Mouse (Mus musculus): ENCODE data around the gene Gsn. TPM values are rescaled to one million over a fixed set of nuclear protein-coding genes. Genes with fewer than 3 reads are reported as not detected.

Gene Gsn
- polyA plus RNA-seq, 1 experiment = 451 TPM

DNA sequence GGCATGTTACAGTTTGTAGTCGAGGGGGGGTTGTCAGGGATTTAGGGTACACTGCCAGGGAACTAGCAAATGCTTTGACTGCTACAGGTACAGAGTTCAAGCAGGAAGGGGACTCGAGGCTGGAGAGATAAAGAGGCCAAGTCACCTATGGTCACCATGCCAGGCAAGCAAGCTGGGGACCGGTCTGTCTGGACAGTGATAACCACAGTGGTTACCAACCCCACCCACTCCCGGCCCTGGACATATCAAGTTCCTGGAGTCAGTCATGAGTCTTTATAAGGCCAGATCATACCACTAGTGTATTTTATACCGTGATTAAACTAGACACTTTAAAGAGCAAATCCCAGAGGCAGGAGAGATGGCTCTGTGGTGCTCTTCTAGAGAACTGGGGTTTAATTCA, 8.4 kb upstream of the Gsn start:
- no peak for TF ChIP-seq CTCF (IDR thresholded peaks at IDR 0.05; ENCODE audit: borderline replicate concordance, insufficient read depth, low read length)
- no peak for TF ChIP-seq POLR2A (IDR thresholded peaks at IDR 0.05; ENCODE audit: low read depth, low read length)
- Histone ChIP-seq H3K4me3 (ENCODE audit: insufficient read depth, low read length) (no peak overlapping the region), H3K27ac (ENCODE audit: insufficient read depth, low read length) (no peak overlapping the region), H3K4me1 (ENCODE audit: control insufficient read depth, insufficient read depth, low read length) (no peaks in the 10 kb centered on the region)

DNA sequence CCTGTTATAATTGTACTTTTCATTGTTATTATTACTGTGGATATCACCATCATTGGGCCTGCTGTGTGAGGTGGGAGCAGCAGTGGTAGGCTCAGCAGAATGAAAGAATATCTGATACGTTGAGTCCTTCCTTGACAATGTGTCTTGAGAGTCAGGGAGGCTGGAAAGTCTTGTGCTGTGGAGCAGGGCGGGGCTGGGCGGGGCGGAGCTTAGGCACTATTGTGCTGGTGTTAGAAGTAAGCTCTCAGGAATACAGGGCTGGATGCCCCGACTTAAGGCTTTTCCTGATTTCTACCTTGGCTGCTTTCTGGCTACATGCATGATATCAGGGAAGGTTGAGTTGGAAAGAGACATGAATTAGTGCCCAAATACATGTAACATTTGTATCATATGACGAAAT, 3.4 kb upstream of the Gsn start:
- Histone ChIP-seq H3K27ac (ENCODE audit: insufficient read depth, low read length) (no peak overlapping the region), H3K4me1 (ENCODE audit: control insufficient read depth, insufficient read depth, low read length) (peaks cover 7% of the 10 kb centered on the region; the same call in 1 of the 2 replicates), H3K4me3 (ENCODE audit: insufficient read depth, low read length) (no peak overlapping the region)
- TF ChIP-seq POLR2A (IDR thresholded peaks at IDR 0.05; ENCODE audit: low read depth, low read length) (no peak), CTCF (IDR thresholded peaks at IDR 0.05; ENCODE audit: borderline replicate concordance, insufficient read depth, low read length) (no peak)

DNA sequence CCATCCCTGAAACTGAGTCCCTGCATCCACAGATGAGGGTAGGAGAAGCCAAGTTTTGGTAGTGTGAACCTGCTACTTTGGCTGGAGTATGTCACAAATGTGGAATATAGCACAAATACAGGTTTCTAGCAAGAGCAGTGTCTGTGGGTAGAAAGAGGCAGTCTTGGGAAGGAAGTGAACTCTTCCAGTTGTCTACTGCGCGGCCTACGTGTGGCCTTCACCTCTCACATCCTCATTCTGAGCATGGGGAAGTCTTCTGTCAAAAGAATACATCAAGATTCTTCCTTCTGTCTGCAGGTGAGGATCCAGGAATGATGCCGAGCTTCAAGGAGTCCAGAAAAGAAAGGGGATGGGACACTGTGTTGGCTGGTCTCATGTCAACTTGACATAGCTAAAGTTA, 2.4 kb upstream of the Gsn start:
- no peak for TF ChIP-seq POLR2A (IDR thresholded peaks at IDR 0.05; ENCODE audit: low read depth, low read length)
- TF ChIP-seq CTCF (IDR thresholded peaks at IDR 0.05; ENCODE audit: borderline replicate concordance, insufficient read depth, low read length) = no peak
- H3K4me1 ChIP-seq (ENCODE audit: control insufficient read depth, insufficient read depth, low read length) = peaks cover 7% of the 10 kb centered on the region
- H3K27ac ChIP-seq (ENCODE audit: insufficient read depth, low read length) = no peak overlapping the region
- H3K4me3 ChIP-seq (ENCODE audit: insufficient read depth, low read length) = no peak overlapping the region

DNA sequence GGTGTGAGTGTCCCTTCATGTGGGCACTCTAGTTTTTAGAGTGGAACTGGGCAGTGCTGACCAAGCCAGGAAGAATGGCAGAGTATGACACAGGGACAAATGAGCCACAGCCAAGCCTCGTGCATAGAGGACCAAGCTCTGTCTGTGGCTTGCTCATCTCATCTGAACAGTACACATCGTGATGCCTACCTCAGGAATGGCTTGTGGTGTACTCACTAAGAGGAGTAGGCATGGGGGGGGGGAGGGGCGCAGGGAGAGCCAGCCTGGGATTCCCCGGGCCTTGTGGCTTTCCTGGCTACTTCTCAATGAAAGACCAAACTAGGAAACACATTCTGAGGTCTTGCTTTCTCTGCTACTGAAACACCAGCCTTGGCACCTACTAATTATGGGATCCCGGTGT, 1.2 kb upstream of the Gsn start:
- Histone ChIP-seq H3K4me1 (ENCODE audit: control insufficient read depth, insufficient read depth, low read length) (peaks cover 10% of the 10 kb centered on the region), H3K27ac (ENCODE audit: insufficient read depth, low read length) (no peak overlapping the region), H3K4me3 (ENCODE audit: insufficient read depth, low read length) (no peak overlapping the region)
- TF ChIP-seq POLR2A (IDR thresholded peaks at IDR 0.05; ENCODE audit: low read depth, low read length) (no peak), CTCF (IDR thresholded peaks at IDR 0.05; ENCODE audit: borderline replicate concordance, insufficient read depth, low read length) (no peak)

DNA sequence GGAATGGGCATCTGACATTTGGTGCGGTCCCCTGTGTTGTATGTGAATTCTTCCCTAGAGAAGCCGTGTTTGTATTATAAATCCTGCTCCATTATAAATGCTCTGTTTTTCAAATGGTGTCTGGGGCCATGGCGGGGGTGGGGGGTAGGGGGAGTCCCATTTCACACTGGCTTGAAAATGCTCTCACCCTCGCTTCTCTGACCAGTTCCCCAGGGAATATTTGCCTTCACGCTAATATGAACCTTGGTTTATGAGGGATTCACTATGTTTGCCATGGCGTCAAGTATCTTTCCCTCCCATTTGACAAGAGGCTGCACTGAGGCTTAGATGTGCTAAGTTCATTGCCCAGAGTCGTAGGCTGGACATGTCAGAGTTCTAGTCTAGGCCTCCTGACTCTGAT, 718 bp upstream of the Gsn start:
- TF ChIP-seq POLR2A (IDR thresholded peaks at IDR 0.05; ENCODE audit: low read depth, low read length) = no peak
- no peak for TF ChIP-seq CTCF (IDR thresholded peaks at IDR 0.05; ENCODE audit: borderline replicate concordance, insufficient read depth, low read length)
- peaks cover 10% of the 10 kb centered on the region for H3K4me1 ChIP-seq (ENCODE audit: control insufficient read depth, insufficient read depth, low read length)
- no peak overlapping the region for H3K4me3 ChIP-seq (ENCODE audit: insufficient read depth, low read length)
- H3K27ac ChIP-seq (ENCODE audit: insufficient read depth, low read length) = peak overlapping the region; percentile 32

DNA sequence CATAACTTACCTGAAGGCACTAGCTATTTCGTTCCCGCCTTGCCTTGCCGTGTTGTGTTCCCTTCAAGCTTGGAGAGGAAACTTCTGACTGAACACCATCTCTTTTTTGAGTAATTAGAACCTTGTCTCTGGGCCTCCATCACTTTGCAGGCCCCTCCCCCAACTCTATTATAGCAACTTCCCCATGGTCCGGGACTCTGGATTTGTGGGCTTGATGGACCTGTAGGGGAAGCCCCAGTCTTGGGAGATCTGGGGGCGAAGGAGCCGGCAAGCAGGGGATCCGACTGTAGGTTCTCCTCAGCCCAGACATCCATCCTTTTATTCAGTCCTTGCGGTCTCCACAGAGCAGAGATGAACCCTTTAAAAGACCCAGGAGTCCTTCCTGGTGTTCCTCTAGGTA, 752 bp downstream of the Gsn start:
- H3K4me3 ChIP-seq (ENCODE audit: insufficient read depth, low read length) = peak overlapping the region; percentile 94
- peak overlapping the region; percentile 89 for H3K27ac ChIP-seq (ENCODE audit: insufficient read depth, low read length)
- no peak for TF ChIP-seq CTCF (IDR thresholded peaks at IDR 0.05; ENCODE audit: borderline replicate concordance, insufficient read depth, low read length)
- TF ChIP-seq POLR2A (IDR thresholded peaks at IDR 0.05; ENCODE audit: low read depth, low read length) = 0 out of 2 replicates have a peak, but pooled peaks have one; percentile 9
- peaks cover 13% of the 10 kb centered on the region for H3K4me1 ChIP-seq (ENCODE audit: control insufficient read depth, insufficient read depth, low read length)

DNA sequence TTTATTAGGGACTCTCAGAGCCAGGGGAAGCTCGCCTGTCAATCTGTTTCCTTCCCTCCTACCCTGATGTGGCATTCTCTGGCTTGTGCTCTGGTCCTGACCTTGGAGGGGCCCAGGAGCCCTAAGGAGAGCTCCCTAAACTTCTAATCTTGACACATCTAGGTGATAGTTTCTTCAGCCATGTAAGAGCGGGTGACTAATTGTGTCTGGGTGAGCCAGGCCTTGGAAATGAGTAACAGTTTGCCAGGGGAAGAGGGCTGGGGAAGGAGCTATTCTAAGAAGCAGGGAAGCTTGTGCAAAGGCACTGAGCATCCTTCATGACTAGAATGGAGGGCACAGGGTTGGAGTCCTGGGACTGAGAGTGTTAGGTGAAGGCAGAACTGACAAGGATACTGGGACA, 1.7 kb downstream of the Gsn start:
- Histone ChIP-seq H3K4me1 (ENCODE audit: control insufficient read depth, insufficient read depth, low read length) (peaks cover 14% of the 10 kb centered on the region), H3K27ac (ENCODE audit: insufficient read depth, low read length) (peak overlapping the region; percentile 89), H3K4me3 (ENCODE audit: insufficient read depth, low read length) (peak overlapping the region; percentile 94)
- TF ChIP-seq POLR2A (IDR thresholded peaks at IDR 0.05; ENCODE audit: low read depth, low read length) (no peak), CTCF (IDR thresholded peaks at IDR 0.05; ENCODE audit: borderline replicate concordance, insufficient read depth, low read length) (no peak)

DNA sequence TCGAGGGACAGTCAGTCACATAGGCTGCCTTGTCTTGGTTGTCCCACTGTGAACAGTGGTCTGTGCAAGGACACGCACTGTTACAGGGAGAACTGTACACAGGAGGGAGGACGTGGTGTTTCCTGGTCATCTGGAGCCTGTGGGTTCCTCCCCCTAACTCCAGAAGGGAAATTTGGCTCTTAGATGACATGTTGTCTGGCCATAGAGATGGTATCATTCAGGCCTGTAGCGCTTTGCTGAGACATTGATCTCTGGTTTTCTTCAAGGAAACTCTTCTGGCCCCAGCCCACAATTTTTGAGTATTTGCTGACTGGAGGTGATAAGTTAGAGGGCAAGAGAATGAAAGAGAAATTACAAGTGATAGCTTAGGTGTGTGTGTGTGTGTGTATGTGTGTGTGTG, 2.4 kb downstream of the Gsn start:
- Histone ChIP-seq H3K4me3 (ENCODE audit: insufficient read depth, low read length) (peak overlapping the region; percentile 94), H3K27ac (ENCODE audit: insufficient read depth, low read length) (peak overlapping the region; percentile 89), H3K4me1 (ENCODE audit: control insufficient read depth, insufficient read depth, low read length) (peaks cover 20% of the 10 kb centered on the region)
- no peak for TF ChIP-seq CTCF (IDR thresholded peaks at IDR 0.05; ENCODE audit: borderline replicate concordance, insufficient read depth, low read length)
- TF ChIP-seq POLR2A (IDR thresholded peaks at IDR 0.05; ENCODE audit: low read depth, low read length) = no peak

DNA sequence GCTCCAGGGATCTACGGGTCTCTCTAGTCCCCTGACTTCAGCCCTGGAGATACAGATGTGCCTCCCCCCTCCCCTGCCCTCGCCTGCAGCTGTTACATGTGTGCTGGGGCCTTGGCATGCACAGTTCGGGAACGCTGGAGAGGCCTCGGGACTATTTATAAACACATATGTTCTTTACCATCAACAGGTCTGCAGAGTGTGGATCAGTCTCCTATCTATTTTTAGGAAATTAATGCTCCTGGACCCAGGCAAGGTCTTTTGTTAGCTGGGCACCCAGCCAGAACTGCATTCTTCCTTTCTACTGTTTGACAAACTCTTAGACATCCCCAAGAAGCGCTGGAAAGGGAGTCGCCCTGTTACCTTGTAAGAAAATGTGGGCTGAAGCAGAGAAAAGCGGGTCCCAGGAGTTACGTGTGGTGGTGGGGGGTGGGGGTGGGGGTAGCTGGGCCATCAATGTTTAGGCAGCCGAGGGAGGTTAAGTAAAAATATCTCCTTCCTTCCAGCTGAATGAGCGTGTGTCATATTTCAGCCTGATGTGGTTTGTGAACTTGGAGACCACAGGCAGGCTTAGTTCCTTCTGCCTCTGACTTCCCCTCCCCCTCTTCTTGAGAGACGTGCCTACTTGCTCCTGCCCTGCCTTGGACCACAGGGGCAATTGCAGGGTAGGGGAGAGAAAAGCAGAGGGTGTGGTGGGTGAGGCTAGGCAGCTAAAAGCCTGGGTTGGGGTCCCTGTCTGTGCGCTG, 3.3 kb downstream of the Gsn start:
- H3K4me3 ChIP-seq (ENCODE audit: insufficient read depth, low read length) = peak overlapping the region; percentile 94
- peaks cover 27% of the 10 kb centered on the region for H3K4me1 ChIP-seq (ENCODE audit: control insufficient read depth, insufficient read depth, low read length)
- peak overlapping the region; percentile 89 for H3K27ac ChIP-seq (ENCODE audit: insufficient read depth, low read length)
- no peak for TF ChIP-seq CTCF (IDR thresholded peaks at IDR 0.05; ENCODE audit: borderline replicate concordance, insufficient read depth, low read length)
- no peak for TF ChIP-seq POLR2A (IDR thresholded peaks at IDR 0.05; ENCODE audit: low read depth, low read length)

DNA sequence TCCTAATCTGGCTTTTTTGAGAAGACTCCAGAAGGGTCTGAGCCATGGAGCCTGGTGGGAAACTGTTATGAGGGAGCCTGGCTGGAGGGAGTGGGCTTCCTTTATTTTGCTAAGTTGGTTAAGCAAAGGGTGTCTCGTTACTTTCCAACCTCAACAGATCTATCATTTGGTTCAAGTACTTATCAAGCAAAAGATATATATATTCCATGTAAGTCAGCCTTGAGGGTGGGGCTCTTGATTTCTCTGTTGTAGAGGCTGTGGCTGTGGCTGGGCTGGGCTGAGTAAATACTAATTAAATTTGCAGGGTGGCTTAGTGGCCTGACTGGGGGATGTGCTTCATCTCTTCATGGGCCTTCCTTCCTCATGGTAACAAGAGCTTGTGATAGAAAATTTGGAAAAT, 4.1 kb downstream of the Gsn start:
- Histone ChIP-seq H3K4me3 (ENCODE audit: insufficient read depth, low read length) (no peak overlapping the region; the same call in 1 of the 2 replicates), H3K27ac (ENCODE audit: insufficient read depth, low read length) (peak overlapping the region; percentile 53), H3K4me1 (ENCODE audit: control insufficient read depth, insufficient read depth, low read length) (peaks cover 30% of the 10 kb centered on the region)
- TF ChIP-seq CTCF (IDR thresholded peaks at IDR 0.05; ENCODE audit: borderline replicate concordance, insufficient read depth, low read length) (no peak), POLR2A (IDR thresholded peaks at IDR 0.05; ENCODE audit: low read depth, low read length) (no peak)

Measured in embryonic fibroblast, embryonic 13.5 days (primary cell).